Mouse (Mus musculus) megakaryocyte, embryonic 14.5 days (primary cell): ENCODE measurements around the gene Acbd4. TPM values are rescaled to one million over a fixed set of nuclear protein-coding genes. Genes with fewer than 3 reads are reported as not detected.

Source experiments
- H3K27me3 ChIP-seq: replicated peaks from 2 replicates; pipeline ENCODE3; 2012; ENCODE audit warnings: inconsistent platforms
- H3K36me3 ChIP-seq: replicated peaks from 2 replicates; pipeline ENCODE3; 2012; ENCODE audit warnings: low read length, inconsistent platforms, mixed read lengths
- H3K4me1 ChIP-seq: 2 replicates; pipeline ENCODE4 v1.6.1; 2012; ENCODE audit warnings: inconsistent platforms
- H3K4me3 ChIP-seq: replicated peaks from 2 replicates; pipeline ENCODE3; 2012; ENCODE audit warnings: moderate library complexity, mild to moderate bottlenecking, inconsistent platforms
- H3K9me3 ChIP-seq: 2 replicates; pipeline ENCODE4 v1.6.1; 2012; ENCODE audit warnings: inconsistent platforms
- FLI1 ChIP-seq: IDR thresholded peaks from 2 replicates; pipeline ENCODE4 v1.6.1; 2012; ENCODE audit warnings: low read length, inconsistent platforms, mixed read lengths
- GATA1 ChIP-seq: IDR thresholded peaks from 3 replicates; pipeline ENCODE4 v1.6.1; 2012; ENCODE audit warnings: mixed read lengths, low read length, inconsistent platforms, borderline replicate concordance
- polyA plus RNA-seq: library from polyadenylated mRNA; stranded (reverse); fragments of >175 nt; gene quantifications from 2 replicates; pipeline ENCODE4 v1.2.3, GENCODE M21; 2012; ENCODE audit warnings: low replicate concordance; ENCODE audit not compliant: insufficient read depth

Acbd4 gene
- 42.5 and 61.0 TPM in 2 replicates for polyA plus RNA-seq

DNA sequence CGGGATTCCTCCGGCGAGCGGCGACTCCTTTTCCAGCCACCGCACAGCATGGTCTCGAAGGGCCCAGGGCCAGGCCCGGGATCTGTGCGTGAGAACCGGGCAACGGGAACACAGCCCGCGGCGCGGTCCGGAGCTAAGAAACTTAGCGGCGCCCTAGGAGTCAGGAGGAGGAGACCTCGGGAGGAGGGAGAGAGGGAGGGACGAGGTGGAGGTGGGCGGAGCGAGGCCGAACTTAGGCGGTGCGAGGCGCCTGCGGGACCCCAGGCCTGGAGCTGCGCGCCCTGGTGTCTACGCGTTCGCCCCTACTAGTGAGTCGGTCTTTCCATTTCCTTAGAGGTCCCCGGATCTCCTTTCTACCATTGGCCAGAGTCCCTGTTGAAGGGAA, at the start of gene Acbd4, which contains the start of gene Plcd3:
Gene Acbd4, plus strand, starts transcription at position 202 of the 385 bp plus-strand sequence.
Gene Plcd3, minus strand, starts transcription at position 178 of the 385 bp plus-strand sequence.
- Histone ChIP-seq H3K4me1 (peaks cover 55% of the 10 kb centered on the region), H3K4me3 (peak within 1 kb of the TSS; percentile 97), H3K36me3 (peaks cover 23% of the 10 kb centered on the region), H3K27me3 (peaks cover 57% of the 10 kb centered on the region), H3K9me3 (no peaks in the 10 kb centered on the region)
- no peak for TF ChIP-seq FLI1
- no peak for TF ChIP-seq GATA1

DNA sequence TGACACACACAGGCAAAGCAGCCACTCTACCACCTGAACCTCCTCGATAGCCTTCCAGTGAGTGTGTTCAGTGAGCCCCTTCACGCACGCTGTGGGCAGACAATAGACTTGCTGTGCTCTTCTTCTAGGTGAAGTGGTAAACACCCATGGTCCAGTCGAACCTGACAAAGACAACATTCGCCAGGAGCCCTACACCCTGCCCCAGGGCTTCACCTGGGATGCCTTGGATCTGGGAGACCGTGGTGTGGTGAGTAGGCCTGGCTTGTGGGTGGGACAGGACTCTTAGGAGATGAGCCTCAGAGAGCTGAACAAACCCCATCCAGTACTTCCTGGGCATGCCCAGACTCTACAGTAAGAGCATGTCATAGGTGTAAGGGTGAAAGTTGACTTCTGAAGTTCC, 49.4 kb upstream of the Acbd4 start:
- no peak overlapping the region for H3K4me3 ChIP-seq
- peaks cover 79% of the 10 kb centered on the region for H3K36me3 ChIP-seq
- TF ChIP-seq FLI1: no peak
- TF ChIP-seq GATA1: no peak
- peaks cover 30% of the 10 kb centered on the region for H3K4me1 ChIP-seq
- no peaks in the 10 kb centered on the region for H3K27me3 ChIP-seq
- H3K9me3 ChIP-seq: no peaks in the 10 kb centered on the region

DNA sequence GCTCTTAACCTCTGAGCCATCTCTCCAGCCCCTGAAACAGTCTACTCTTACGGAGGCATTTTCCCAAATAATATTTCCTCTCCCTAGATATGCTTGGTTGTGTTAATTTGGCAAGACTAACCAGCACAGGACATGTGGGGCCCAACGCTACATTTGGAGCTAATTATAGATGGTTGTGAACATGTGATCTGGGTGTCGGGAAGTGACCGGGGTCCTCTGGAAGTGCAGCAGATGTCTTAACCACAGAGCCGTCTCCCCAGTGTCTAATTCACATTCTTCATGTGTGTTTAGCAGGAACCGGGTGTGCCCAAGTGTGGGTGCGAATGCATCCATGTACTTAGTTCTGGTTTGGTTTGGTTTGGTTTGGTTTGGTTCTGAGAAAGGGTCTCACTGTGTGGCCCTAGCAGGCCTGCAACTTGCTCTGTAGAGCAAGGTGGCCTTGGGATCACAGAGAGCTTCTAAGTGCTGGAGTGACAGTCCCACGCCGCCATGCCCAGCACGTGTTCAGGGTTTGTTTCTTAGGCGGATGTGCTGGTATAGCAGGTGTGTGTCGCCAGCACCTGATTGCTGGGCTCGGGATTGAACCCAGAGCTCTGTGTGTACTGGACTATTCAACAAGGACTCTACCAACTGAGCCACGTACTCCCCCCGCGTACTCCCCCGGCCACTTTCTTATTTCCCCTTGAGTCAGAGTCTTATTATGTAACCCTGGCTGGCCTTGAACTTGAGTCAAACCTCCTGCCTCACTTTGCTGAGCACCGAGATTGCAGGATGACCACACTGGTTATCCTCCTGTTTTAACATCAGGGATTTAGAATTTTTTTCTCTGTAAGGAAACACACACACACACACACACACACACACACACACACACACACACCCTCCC, 48.0 kb upstream of the Acbd4 start:
- H3K4me3 ChIP-seq: no peak overlapping the region
- H3K27me3 ChIP-seq: no peaks in the 10 kb centered on the region
- peaks cover 86% of the 10 kb centered on the region for H3K36me3 ChIP-seq
- peaks cover 30% of the 10 kb centered on the region for H3K4me1 ChIP-seq
- H3K9me3 ChIP-seq: no peaks in the 10 kb centered on the region
- TF ChIP-seq FLI1: no peak
- TF ChIP-seq GATA1: no peak

DNA sequence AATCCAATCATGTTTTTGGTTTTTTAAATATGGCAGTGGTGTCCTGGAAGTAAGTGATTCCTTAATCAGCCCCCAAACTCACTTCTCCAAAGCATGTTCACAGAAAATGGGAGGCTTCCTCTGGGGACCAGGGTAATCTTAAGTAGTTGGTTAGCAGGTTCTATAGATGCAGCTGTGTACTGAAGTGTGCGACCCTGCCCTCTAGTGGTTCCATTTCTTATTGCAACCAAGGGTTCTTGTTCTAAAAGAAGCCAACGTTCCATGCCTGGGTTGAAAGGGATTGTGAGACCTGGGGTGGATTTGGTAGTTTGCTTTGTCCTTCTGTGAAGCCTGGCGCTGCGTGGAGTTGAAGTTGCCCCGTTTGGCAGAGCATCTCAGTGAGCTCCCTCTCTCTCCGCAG, 46.7 kb upstream of the Acbd4 start:
- H3K4me3 ChIP-seq: no peak overlapping the region
- H3K27me3 ChIP-seq: no peaks in the 10 kb centered on the region
- peaks cover 95% of the 10 kb centered on the region for H3K36me3 ChIP-seq
- no peaks in the 10 kb centered on the region for H3K9me3 ChIP-seq
- peaks cover 34% of the 10 kb centered on the region for H3K4me1 ChIP-seq
- TF ChIP-seq GATA1 (no peak), FLI1 (no peak)

DNA sequence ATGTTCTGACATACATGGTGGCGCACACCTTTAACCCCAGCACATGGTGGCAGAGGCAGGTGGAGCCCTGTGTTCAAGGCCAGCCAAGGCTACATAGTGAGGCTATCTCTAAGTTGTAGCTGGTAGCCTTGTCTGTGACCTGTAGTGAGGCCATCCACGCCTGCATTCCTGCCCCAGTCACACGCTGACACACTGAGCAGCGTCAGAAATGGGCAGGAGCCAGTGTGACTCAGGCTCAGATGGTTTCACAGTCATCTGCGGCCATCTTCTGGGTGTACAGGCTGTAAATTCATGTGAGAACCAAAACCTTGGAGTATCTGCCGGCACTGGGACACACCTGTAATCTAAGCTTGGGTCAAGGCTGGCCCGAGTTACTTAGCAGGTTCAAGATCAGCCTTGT, 44.8 kb upstream of the Acbd4 start:
- H3K27me3 ChIP-seq: no peaks in the 10 kb centered on the region
- H3K4me1 ChIP-seq: peaks cover 26% of the 10 kb centered on the region
- TF ChIP-seq GATA1 (no peak), FLI1 (no peak)
- H3K36me3 ChIP-seq: peaks cover 97% of the 10 kb centered on the region
- H3K4me3 ChIP-seq: peak overlapping the region; percentile 29
- no peaks in the 10 kb centered on the region for H3K9me3 ChIP-seq

DNA sequence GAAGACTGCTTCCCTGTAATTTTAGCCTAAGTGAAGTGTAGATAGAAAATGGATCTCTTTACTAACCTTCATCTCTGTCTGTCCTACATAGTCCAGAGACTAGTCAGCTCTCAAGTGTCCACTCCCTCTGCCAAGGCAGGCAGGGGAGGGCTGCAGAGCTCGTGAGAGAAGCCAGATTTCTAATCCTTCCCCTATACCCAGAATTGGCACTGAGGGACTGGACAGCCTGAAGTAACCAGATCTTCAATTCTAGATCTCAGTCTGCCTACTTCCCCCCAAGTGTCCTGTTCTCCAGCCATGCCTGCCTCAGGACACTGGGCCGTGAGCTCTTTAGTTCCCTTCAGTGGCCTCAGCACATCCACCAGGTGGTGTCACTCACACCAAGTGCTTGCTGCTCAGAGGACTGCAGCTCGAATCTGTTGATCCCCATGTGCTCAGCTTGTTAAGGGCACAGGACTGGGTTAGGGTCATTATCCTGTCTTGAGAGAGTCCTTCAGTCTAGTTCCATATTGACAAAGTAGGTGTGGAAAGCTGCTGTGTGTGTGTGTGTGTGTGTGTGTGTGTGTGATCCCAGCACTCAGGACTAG, 42.9 kb upstream of the Acbd4 start:
- TF ChIP-seq GATA1: no peak
- TF ChIP-seq FLI1: no peak
- H3K4me3 ChIP-seq: no peak overlapping the region
- H3K36me3 ChIP-seq: peaks cover 96% of the 10 kb centered on the region

DNA sequence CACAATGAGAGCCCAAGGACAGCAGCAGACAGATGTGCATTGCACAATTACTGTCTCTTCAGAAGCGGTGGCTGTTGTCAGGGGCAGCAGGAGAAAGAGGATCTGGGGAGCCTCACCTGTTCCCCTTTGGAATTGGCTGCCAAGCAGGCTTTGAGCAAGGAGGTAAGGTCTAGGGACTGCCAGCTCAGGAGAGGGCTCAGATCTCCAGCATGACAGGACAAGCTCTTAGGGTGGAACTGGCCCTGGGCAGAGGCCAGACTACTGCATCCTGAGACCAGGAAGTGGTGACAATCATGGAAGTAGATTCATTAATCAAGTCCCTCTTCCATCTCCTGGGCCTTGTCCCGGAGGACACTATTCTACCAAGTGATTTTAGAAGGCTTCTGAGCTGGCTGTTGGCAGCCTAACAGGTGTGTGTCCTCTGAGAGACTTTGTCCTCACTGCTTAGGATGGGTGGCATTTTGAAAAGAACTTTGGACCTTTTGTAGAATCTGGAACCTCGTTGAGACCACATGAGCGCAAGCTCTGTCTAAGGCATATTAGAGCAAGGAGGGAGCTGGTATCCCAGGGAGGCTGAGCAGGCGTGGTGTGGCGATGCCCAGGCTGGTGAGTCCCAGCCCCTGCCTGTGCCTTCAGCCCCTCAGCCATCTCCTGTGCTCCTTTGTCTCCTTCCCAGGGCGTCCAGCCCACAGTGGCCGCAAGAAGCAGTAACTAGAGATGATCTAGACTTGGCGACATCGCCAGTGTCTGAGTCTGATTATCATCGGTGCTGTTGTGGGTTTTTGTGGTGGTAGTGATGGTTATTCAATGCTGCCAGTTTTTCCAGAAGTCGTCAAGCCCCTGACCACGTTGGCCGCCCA, 35.1 kb upstream of the Acbd4 start:
- no peaks in the 10 kb centered on the region for H3K9me3 ChIP-seq
- TF ChIP-seq GATA1: no peak
- no peaks in the 10 kb centered on the region for H3K4me1 ChIP-seq
- no peak overlapping the region for H3K4me3 ChIP-seq
- peaks cover 98% of the 10 kb centered on the region for H3K36me3 ChIP-seq
- no peaks in the 10 kb centered on the region for H3K27me3 ChIP-seq

More for the DNA sequence above, 42.9 kb upstream of the Acbd4 start:
- Histone ChIP-seq H3K4me1 (peaks cover 12% of the 10 kb centered on the region), H3K9me3 (no peaks in the 10 kb centered on the region), H3K27me3 (no peaks in the 10 kb centered on the region)

DNA sequence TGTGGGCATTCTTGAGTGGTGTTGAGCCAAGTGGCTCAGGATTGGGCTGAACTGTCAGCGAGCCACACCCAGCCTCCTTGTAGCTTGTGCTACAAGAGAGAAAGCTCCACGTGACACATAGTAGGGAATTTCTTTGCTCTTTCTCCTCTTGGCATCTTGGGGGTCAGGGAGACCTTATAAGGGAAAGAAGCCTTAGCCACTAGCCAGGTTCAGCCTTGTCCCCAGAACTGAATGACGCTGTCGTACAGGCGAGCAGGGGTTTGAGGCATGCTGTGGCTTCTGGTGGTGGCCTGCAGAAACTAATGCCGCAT, 34.5 kb upstream of the Acbd4 start:
- H3K9me3 ChIP-seq: no peaks in the 10 kb centered on the region
- no peak overlapping the region for H3K4me3 ChIP-seq
- H3K36me3 ChIP-seq: peaks cover 95% of the 10 kb centered on the region
- no peaks in the 10 kb centered on the region for H3K4me1 ChIP-seq
- TF ChIP-seq FLI1 (no peak), GATA1 (no peak)
- no peaks in the 10 kb centered on the region for H3K27me3 ChIP-seq

DNA sequence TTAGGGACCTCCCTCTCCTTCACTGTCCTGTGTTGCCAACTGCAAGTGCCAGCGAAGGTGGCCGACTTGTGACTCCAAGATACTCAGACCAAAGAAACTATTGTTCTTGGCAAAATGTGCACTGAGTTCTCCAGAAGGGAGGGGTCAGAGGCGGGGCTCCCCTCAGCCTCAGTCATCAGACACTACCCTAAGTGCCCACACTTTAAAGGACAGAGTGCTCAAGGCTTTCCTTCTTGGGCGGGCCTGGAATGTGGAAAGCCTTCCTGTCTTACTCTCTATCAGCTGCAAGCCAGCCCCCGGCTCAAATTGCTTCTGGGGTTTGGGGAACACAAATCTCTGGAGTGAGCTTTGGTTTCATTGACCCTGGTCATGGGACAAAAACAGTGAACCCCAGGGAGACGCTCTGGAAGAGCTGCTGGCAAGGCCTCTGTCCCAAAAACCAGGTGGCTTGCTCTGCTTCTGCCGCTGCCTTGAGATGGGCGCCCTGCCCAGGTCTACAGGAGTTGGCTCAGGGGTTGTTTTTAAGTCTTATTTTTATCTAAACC, 34.0 kb upstream of the Acbd4 start:
- H3K27me3 ChIP-seq: no peaks in the 10 kb centered on the region
- H3K9me3 ChIP-seq: no peaks in the 10 kb centered on the region
- H3K4me1 ChIP-seq: no peaks in the 10 kb centered on the region
- H3K36me3 ChIP-seq: peaks cover 90% of the 10 kb centered on the region
- TF ChIP-seq GATA1: no peak
- TF ChIP-seq FLI1: no peak
- no peak overlapping the region for H3K4me3 ChIP-seq
